Mouse (Mus musculus): Measurements from ENCODE around the gene Ush2a.

DNA sequence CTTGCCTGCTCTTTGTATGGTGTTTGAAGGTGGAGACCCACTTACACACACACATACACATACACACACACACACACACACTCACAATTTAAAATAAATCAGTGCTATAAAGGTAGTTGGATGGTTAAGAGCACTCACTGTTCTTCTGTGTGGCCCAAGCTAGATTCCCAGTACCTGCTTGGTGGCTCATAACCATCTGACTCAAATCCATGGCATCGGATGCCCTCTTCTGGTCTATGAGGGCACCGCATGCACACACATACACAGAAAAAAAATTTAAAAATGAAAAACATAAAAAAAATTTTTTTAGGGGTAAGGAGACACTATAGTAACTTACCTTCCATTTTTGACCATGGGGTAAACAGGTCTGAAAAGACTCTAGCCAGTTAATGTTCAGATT is 593.2 kb downstream of the Ush2a start:
- TF ChIP-seq TAL1 (IDR thresholded peaks at IDR 0.05; ENCODE audit: low read length) (no peak), ZC3H11A (IDR thresholded peaks at IDR 0.05; ENCODE audit: low read depth, low read length) (peak; percentile 78), JUND (IDR thresholded peaks at IDR 0.05; ENCODE audit: low read depth, low read length) (no peak)

All from MEL (cell line).